Mouse (Mus musculus) kidney, adult 18-20 months (tissue): ENCODE measurements around the gene Bicra.
A peak's percentile ranks its signal among the peaks of the same experiment; 100 is the strongest.

Experiments
- DNase-seq: peaks from one replicate; pipeline ENCODE4 v3.0.0; 2021

Bicra gene

DNA sequence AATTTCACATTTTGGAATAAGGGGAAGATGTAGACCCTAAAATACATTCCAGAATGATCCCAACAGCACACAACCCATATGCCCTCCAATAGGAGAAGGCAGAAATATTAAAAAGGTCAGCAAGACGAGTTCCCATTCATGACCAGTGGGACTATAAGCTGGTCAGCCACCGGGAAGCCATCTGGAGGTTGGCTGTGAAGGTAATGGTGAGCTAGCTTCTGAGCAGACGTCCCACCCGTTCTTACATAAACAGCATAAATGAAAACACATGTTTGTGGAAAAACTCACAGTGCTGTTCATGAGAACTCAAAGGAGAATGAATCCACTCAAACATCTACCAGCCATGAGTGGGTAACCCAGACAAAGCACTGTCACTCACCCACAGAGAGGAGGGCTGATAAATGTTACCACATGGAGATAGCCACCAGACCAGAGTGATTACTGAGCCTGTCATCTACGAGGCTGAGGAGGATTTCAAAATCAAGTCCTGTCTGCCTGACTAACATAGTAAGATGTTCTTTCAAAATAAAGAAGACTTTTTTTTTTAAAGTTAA is 33.9 kb downstream of the Bicra start:
- DNase-seq: no peak

DNA sequence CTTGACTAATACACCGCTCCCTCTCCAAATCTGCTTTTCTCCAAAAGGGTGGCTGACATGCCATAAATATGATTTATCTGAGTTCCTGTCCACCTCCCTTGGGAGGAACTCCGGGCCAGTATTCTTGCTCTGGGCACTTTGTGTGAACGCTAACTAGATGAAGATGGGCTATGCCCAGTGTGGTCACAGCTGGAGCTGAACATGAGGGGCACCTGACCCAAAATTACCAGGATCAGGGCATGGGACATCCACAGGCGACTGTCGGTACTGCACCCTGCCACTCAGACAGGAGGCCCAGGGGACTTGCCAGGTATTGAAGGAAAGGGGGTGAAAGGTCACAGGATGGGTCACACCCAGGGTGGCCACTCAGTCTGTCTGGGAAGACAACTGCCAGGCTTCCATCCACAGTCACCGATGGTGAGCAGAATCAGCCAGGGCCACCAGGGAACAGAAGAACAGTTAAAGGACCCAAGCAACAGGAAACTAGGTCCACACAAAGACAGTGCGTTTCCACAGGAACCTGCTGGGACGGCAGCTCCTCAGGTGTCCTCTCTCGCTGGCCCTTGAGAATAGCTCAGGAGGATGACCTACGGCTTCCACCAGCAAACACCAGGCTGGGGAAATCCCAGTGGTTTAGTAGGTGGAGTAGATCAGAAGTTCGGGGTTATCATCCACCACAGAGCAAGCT is 35.0 kb downstream of the Bicra start:
- peak; percentile 48 for DNase-seq

DNA sequence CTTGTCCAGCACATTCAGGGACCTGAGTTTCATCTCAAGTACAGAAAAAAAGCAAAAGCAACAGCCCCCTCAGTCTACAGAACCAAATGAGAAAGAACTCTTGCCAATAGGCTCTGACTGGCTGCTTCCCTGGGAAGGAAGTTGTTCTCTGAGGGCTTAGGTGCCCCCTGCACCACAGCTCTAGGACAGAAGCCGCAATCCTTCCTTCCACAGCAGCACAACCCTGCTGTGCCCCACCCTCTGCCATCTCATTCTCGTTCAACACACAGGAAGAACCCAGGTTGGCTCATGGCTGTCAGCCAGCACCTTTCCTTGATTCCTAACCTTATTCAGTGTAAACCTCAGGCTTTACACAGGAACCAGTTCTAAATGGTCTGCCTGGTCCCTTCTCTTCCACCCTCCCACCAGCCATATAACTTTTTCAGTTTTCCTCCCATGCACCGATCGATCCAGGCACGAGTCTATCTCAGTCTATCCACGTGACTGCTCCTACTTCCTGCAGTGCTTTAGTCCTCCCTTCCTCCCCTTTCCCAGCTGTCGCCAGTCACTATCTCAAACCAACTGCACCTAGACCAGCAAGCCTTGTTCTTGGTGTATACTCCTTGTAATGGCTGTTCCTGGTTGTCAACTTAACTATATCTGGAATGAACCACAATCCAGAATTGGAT is 36.2 kb downstream of the Bicra start:
- DNase-seq: no peak

DNA sequence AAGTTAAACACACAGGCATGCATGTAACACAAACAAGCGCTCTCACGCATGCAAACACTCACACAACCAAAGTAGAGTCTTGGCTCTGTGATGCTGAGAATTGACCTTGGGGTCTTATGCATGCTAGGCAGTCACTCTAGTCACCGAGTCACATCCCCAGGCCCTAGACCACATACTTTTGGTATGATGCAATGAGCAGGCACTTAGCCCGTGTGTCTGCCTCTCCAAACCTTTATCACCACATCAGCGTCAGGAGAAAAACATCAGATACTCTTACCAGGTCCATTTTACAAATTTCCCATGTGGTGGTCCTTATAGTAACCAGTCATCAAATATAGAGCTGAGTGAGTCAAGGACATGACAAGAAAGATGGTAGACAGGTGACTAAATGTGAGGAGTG is 37.1 kb downstream of the Bicra start:
- no peak for DNase-seq

DNA sequence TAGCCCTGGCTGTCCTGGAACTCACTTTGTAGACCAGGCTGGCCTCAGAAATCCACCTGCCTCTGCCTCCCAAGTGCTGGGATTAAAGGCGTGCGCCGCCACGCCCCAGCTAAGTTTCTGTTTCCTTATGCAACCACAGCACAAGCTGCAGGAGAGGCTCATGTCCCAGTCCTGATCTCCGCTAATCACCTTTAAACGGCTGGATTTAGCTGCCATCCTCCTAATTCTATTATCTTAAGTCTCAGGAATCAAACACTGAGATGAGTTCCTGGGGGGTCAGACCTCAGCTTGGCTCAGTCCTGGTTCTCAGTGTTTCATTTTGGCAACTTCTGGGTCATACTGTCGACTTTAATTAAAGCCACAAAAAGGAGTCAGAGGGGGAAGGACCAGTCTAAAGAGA is 38.1 kb downstream of the Bicra start:
- no peak for DNase-seq

DNA sequence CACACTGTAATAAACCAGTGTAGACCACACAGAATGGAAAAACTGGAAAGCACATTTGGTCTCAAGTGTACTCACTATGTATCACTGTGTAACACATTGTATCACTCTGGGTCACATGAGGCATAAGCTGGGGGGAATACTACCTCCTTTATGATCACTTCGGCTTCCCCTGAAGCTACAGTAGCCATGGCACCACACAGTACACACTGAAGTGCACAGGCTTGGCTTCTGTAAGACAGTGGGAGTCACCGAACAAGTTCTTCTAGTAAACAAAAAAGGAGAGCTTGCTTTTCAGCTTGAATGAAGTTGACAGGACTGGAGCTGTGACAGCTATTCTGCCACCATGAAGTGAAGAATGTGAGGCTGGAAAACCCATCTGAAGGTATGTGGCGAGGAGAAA is 42.7 kb downstream of the Bicra start:
- DNase-seq: no peak

DNA sequence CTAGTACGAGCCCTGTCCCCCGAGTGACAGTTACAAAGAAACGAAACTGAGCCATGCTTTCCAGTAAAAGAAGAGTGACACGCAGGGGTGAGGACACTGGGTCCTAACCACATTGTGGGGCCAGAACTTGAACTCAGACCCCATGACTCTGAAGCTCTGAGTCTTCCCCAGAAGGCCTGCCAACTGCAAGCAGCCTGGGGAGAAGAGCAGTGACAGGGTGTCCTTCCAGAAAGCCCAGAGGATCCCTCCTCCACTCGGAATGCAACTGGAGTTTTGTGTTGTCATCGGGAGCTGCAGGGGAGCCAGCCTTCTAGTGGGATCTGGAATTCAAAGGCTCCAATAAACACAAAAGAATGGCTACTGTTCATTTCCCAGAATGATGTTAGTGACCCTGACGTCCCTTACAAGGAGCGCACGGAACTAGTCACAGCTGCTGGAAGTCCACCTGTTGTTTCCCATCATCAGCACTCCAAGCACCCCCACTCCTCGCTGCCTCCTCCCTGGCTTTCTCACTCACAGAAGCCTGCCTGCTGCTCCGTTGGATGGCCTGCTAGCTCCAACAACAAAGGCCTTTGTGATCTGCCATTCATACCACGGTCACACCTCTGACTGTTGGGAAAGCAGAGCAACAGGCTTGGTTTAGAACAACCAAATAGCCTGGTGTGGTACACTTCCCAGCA is 43.4 kb downstream of the Bicra start:
- no peak for DNase-seq

DNA sequence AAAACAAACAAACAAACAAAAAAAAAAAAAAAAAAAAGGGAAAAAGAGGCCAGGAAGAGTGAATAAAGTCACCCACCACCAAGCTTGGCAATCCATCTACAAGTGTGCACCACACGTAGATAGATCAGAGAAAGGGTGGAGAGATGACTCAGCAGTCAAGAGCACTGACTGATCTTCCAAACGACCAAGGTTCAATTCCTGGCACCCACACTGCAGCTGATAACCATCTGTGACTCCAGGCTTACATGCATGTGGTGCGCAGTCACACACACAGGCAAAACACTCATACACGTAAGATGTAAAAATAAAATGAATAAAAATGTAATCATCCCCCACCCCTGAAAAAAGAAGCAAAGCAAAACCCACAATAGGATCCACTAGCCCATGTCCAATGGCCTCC is 44.7 kb downstream of the Bicra start:
- DNase-seq: no peak

DNA sequence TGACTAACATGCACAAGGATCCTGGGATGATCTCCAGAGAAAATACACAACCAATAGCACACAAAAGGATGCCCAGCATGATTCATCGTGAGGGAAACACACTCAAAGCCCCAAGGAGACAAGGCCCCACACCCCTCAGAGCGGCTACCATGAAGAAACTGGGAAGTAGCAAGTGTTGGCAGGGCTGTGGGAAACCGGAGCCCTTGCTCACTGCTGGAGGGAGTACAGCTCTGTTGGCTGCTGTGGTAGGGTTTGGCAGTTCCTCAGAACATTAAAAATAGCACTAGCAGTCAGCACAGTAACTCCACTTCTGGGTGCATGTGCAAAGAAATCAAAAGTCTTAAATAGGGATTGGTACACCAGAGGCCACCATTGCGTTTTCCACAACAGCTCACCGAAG is 45.5 kb downstream of the Bicra start:
- no peak for DNase-seq

DNA sequence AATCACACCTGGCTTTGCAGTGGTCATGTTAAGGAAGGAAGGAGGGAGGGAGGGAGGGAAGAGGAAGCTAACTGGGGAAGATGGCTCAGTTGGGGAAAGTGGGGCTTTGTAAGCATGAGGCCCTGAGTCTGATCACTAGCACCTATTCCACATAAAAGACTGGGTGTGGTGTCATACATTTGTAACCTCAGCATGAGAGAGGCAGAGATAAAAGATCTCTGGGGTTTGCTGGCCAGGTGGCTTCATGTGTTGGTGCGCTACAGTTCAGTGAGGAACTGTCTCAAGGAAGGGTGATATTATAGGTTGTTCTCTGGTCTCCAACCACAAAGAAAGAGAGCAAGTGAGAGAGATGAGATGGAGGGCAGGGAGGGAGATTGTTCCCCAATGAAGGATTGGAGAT is 46.0 kb downstream of the Bicra start:
- no peak for DNase-seq

DNA sequence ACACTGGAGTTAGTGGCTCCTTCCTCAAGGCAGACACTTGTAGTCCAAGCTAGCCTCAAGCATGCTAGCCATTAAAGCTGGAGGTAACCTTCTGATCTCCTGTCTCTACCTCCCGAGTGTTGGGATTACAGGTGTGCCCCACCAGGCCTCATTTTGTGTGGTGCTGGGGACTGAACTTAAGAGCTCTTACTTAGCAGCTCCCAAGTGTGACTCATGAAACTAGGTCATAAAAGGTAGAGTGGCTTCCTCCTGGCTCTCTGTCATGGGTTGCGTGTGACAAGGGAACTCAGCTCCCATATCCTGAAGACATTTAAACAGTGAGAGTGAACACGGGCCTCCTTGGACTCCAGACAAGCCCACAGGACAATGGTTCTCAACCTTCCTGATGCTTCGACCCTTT is 53.9 kb downstream of the Bicra start:
- DNase-seq: no peak

DNA sequence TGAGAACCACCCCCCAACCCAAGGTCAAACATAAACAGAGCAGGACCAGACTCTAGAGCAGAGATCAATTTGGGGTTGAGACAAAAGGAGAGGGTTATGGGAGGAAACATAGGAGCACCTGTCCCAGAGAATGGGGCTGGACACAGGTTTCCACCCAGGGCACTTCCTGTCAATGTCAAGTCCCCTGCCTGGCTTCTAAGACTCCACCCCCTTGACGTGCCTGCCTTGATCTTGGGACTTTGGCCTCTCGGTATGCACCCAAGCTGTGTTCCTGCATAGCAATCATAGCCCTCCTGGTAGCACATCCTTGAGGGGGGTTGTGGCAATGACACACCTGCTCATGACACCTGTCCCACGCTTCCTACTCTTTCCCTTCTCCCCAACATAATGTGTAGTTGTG is 54.6 kb downstream of the Bicra start:
- DNase-seq: peak; percentile 76

DNA sequence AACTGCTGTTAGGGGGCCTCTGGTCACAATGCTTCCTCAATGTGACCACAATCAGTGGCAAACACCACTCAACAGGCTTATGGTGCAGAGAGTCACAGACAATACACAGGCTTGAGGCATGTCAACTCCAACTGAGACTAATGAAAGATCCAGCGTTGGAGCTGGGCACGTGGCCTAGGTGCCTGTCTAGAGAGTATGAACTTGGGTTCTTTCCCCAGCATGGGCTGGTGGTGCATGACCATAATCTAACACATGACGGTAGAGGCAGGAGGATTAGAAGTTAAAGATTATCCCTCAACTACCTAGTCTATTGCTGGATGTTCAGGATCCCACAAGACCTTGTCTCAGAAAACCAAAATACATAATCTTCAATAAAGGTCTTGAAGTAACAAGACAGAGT is 56.0 kb downstream of the Bicra start:
- no peak for DNase-seq

DNA sequence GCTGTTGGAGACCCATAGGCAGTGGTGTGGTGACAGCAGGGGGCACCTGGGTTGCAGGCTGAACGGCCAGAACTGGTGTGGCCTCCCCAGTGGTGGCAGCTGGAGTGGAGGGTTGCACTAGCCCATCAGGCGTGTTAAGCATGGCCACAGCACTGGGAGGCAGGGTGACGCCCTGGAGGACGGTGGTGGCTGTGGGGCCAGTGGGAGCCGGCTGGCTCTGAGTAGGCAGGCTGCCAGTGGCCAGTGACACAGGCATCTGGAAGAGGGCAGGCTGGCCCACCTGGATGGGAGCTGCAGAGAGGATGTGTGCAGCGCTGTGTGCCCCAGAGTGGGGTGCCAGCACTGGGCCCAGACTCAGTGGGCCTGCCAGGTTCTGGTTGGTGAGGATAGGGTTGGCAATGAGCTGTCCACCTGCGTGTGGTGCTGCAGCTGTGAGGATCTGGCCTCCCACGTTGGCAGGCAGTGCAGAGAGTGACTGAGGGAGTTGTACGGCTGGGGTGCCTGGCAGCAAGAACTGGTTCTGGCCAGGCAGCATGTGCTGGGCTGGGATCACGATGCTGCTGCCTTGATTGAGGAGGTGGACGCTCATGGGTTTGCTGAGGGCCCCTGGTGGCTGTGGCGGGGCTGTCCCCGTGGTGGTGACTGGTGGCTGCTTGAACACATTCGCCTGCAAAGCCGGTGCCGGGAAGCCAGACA is 59.9 kb downstream of the Bicra start:
- DNase-seq: peak; percentile 49

DNA sequence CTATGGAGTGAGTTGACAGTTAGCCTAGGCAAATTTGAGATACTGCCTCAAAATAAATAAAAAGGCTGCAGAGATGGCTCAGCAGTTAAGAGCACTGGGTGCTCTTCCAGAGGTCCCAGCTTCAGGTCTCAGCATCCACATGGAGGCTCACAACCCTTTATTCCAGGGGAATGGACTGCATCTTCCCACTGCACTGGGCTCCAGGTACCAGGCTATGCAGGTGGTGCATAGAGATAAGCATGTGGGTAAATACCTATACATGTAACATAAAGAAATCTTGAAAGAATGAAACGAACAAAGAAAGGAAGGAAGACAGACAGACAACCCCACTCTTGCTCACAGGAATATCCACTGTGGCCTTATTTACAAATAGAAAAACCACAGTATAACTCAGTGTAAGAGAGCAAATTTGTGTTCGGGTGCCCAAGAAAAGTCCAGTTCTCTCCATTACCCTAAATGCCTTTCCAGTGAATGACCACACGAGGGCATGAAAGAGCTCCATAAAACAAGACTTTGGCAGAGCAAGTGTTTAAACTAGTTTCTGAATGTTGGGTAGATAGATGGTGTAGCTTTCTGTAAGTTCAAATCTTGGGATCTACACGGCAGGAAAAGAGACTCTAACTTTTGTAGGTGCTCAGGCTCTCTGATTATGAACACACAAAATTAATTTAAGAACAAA is 64.9 kb downstream of the Bicra start:
- no peak for DNase-seq

DNA sequence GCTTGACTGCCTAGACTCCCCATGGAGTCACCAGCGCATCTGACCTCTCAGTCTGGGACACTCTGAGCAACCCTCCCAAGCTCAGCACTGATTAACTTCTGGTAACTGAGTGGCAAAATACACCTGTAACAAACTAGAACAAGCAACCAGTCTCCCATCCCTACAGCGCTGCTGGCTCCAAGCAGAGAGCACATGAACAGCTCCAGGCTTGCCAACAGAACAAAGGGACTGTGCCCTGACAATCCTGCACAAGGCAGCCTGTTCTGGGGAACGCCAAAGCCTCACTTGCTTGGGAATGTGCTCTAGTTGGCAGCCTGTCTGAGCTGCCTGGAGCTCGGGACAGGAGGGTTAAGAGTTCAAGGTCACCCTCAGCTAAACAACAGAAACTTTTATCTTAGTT is 66.2 kb downstream of the Bicra start:
- peak; percentile 74 for DNase-seq

DNA sequence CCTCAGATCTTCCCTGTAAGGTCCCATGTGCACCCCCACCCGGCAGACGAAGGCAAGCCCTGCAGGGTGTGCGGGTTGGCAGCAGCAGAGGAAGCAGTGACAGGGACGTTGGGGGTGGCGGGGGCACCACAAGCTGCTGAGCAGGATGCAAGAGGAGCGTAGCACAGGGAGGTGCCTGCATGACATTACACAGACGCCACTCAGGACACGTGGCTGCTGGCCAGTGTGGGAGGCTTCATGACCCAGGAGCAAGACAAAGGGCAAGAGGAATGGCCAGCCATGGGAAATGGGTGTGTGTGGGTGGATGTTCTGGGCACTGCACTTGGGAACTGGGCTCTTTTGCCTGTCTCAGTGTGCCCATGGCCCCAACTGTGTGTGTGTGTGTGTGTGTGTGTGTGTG is 67.5 kb downstream of the Bicra start:
- DNase-seq: peak; percentile 69

DNA sequence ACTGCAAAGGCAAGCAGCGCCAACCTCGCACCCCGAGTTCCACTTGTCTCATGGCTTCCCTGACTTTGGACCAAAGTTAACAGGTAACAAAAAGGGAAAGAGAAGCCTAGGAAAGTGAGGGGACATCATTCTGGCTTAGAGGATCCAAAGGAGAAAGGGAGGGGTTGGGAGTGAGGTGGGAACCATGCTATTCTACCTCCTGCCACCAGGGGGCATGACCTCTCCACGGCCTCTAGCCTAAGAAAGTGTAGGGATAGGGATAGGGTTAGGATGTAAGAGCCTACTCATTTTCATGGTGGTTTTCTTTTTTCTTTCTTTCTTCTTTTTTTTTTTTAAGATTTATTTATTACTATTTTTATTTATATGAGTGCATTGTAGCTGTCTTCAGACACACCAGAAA is 71.8 kb downstream of the Bicra start:
- DNase-seq: peak; percentile 54

DNA sequence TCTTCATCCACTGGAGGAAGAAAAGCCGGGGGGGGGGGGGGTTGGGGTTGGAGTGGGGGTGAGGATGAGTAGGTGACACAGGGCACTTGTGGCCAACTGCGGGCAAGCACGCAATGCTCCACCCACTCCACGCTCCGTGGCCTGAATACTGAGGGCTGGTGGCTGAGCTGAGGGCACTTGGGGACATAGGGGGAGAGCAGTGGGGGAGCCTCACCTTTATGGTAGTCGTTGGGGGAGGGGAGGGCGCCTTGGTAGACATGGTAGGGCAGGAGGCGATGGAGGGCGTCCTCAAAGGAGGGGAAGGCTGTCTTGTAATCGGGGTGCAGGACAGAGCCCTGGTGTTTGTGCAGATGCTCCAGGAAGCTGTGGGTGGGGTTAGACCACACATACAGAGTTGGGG is 72.3 kb downstream of the Bicra start:
- no peak for DNase-seq

DNA sequence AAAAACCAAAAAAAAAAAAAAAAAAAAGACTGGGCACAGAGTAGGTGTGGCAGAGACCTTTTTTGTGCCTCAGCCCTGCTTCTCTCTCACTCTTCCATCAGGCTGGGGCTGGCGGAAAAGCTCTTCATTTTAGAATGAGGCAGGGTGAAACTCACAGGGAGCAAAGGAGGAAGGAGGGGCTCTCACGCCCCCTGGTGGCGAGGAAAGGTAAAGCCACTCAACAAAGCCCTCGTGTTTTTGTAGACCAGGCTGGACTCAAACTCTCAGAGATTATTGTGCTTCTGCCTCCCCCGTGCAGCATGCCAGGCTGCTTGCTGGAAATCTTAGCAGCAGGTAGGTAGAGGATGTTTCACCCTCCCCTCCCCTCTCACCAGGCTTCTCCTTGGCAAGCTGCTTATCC is 73.0 kb downstream of the Bicra start:
- peak; percentile 71 for DNase-seq

DNA sequence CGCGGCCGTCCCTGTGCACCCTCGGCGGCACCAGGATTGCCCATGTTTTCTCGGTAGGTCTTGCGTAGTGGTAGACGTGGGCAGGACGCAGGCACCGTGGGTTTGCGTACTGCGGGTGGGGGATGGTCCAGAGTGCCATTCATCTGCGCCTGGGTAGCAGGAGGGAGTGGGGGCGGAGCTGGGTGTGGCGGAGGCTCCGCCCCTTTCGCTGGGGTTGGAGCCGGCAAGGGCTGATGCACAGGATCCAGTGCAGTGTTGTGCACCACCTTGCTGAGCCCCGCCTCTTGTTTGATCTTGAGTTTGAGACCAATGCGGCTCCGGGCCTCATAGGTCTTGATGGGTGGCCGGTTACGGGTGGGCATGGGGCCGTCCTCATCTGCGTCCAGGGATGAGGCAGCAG is 75.5 kb downstream of the Bicra start:
- DNase-seq: no peak

DNA sequence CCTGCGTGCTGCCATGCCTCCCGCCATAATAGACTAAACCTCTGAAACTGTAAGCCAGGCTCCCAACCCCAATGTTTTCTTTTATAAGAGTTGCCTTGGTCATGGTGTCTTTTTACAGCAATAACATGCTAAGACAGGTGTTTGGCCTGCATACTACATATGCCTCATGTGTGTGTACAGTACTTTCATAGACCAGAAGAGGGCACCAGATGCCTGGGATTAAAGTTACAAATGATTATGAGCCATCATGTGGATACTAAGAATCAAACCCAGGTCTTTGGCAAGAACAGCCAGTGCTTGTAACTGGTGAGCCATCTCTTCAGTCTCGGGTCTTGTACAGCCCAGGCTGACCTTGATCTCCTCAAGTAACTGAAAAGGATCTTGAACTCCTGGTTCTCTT is 78.0 kb downstream of the Bicra start:
- no peak for DNase-seq

DNA sequence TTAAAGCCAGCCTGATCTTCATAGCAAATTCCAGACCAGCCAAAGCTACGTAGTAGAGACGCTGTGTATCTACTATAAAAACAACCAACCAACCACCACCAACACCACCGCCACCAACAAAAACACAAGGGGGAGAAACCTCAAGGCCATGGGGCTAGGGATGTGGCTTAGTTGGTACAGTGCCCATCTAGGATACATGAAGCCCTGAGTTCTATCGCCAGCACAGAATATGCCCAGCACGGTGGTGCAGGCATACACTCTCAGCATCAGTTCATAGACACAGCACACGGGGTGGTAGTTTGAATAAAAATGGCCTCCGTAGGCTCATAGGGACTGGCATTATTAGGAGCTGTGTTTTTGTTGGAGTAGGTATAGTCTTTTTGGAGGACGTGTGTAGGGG is 79.4 kb downstream of the Bicra start:
- DNase-seq: no peak
